Mouse (Mus musculus) layer of hippocampus, postnatal 36 days (tissue): ENCODE results near the gene Gm7029. TPM values are rescaled to one million over a fixed set of nuclear protein-coding genes. Genes with fewer than 3 reads are reported as not detected.
"Not testable (repeated sequence)": the region's sequence is repeated elsewhere in the genome, so short reads cannot be mapped to it uniquely, and the experiment has no call there.

Experiments used
- DNase-seq, 2 experiments: peaks; one replicate each; pipeline ENCODE4 v3.0.0; 2022
- total RNA-seq, 2 experiments: library from RNA; stranded (reverse); gene quantifications; 2 replicates each; pipeline ENCODE4 v1.2.3; 2021

Gene Gm7029
- total RNA-seq, result not detected

DNA sequence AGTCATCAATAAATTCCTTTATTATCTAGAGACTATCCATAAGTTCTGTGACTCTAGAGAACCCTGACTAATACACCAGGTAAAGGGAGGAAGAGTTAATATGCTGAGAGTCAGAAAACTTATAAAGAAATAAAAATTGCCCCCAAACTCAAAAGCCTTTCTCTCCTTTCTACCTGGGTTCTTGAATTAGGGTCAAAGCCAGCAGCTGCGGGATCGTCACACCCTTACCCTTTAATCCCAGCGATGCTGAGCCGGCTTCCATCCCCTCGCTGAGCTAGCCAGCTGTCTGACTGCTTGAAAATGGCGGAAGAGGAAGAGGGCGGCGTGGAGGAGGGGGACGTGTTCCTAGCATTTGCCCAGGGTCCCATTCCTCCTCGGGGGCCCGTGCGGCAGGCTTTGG, at the start of gene Gm7029:
TSS of gene Gm7029 (plus strand) at position 301 of the 400 bp plus-strand sequence.
- DNase-seq, result not testable (repeated sequence)

GRCm38 (mm10) chr17:33824084-33824996, 49.3 kb upstream of the Gm7029 start, which contains the start of the genes Rps28 and Ndufa7:
Gene Rps28 (minus strand): TSS chr17:33824562.
Gene Ndufa7 (plus strand): TSS chr17:33824572.
- peak; percentile 98 for DNase-seq

- DNase-seq, result not testable (repeated sequence)
Measured at GRCm38 (mm10) chr17:33824997-33825330, 48.7 kb upstream of the Gm7029 start.

DNA sequence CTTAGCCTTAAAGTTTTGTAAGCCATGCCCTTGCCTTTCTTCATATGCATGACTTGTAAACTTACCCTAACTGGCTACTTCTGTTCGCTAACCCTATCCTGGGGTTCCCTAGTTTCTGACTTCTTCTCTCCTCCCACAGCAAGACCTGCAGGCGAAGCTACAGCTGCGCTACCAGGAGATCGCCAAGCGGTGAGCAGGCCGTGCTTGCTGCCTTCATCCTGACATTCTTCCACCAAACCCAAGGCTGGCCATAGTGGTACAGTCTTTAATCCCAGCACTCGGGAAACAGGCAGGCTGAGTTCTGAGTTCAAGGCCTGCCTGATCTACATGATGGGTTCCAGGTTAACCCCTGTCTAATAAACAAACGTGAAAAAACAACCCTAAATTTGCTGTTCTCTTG, 48.2 kb upstream of the Gm7029 start:
- DNase-seq, result no peak

DNA sequence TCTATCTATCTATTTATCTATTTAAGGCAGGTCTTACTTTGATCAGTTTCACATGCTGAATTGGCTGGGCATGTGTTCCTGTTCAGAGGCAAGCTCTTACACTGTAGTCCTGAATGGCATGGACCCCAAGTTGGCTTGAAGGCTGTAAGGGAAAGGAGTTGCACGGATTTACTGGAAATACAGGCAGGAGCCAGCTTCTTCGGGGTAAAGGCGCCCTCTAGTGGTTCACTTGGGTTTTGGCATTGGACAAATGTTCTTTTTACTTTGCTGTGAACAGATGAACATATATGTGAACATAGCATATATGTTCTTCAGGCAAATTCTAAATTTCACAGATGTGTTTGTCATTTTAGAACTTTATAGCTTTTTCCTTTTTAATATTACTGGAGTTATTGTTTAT, 46.8 kb upstream of the Gm7029 start:
- DNase-seq, result peak; percentile 42 to 52

DNA sequence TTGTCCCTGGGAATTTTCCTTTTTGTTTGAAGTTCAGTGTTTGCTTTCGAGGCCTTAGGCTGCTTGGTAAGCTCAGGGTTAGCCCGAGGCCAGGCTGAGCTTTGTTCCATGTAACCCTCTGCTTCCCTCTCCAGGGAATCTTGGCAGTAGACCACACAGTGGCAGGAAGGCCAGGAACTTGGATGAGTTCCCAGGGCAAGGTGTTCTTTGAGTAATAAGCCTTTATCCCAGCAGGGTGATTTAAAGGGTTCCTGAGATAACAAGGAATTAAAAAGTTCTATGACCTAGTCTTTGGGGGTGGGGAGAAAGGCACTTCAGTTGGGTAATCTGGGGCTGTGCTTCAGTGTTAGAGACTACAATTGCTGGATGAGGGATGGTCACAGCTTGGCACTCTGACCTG, 44.7 kb upstream of the Gm7029 start:
- no peak for DNase-seq

DNA sequence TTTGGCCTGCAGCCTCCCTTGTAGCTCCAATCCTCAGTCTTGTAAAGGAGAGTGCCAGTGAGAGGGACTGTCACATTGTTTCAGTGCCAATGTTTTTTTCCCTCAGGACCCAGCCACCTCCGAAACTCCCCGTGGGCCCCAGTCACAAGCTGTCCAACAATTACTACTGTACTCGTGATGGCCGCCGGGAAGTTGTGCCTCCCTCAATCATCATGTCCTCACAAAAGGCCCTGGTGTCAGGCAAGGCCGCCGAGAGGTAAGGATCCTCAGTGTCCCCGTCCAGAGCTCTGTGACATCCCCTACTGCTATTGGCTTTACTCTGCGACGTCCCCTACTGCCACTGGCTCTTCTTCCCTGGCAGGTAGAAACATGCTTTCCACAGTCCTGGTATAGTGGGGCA, 44.1 kb upstream of the Gm7029 start:
- no peak for DNase-seq

GRCm38 (mm10) chr17:33842966-33843795, 30.5 kb upstream of the Gm7029 start, which contains the start of gene Cd320:
Gene Cd320 (plus strand): TSS chr17:33843091.
- peak; percentile 94 to 95 for DNase-seq

GRCm38 (mm10) chr17:33844196-33844595, 29.4 kb upstream of the Gm7029 start:
- DNase-seq, result no peak

GRCm38 (mm10) chr17:33848139-33848538, 25.5 kb upstream of the Gm7029 start:
- DNase-seq, result no peak

GRCm38 (mm10) chr17:33851331-33851730, 22.3 kb upstream of the Gm7029 start:
- DNase-seq, result no peak

- no peak for DNase-seq
Measured at GRCm38 (mm10) chr17:33857816-33858215, 15.8 kb upstream of the Gm7029 start.

DNA sequence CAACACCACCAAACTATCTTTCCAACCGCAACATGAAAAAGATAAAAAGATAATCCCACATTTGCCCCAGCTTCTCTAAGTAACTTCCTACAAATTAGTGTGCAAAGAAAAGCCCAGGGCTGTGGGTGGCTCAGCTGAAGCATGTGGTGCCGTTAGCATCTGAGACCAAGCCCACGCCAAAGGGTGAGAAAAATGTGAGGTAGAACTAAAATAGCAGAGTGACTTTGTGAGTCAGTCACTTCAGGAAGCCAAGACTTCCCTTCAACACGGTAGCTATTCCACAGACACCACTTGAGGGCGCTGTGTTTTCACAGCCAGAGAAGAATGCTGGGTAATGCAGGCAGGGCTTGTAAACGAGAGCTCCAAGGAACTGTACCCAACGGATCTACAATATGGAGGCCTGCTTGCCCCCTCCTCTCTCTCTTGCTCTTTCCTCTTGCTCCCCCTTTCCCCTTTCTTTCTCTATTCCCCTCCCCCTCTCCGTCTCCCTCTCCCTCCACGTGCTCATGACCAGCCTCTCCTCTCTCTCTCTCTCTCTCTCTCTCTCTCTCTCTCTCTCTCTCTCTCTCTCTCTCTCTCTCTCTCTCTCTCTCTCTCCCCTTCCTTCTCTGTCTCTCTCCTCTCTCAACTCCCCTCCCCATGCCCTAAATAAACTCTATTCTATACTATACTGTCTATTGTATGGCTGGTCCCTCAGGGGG, 8.2 kb upstream of the Gm7029 start:
- peak; percentile 46 to 50 for DNase-seq

DNA sequence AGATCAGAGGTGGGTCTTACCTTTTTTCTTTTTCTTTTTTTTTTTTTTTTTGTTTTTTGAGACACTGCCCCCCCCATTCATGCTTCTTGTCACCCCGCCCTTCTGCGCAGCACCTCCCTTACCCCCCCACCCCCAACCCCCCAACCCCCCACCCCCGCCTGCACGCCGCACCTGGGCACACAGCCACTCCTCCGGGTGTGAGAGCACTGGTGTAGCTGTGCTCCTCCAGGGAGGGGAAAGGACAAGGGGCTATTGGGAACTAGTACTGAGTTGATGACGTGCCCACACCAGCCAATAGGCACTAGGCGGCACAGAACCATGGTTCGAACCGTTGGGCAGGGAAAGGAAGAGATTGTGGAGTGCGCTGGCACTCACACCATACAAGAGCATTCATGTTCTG, 774 bp downstream of the Gm7029 start:
- DNase-seq, result no peak

DNA sequence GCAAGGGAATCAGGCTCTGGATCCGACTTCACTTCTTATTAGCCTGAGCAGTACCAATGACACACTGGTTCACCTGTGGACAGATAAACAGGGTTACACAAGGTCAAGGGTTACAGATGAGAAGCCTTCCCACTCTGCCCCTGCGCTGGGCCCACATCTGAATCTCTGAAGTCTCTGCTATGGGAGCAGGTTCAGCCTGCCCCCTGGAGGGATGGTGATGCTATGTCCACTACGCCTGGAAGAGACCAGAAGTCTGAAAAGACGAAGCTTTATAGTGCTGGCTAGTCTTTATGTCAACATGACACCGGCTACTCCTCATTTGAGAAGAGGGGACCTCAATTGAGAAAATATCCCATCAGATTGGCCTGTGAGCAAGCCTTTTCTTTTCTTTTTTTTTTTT, 2.2 kb downstream of the Gm7029 start:
- not testable (repeated sequence) for DNase-seq

- DNase-seq, result not testable (repeated sequence)
Measured at GRCm38 (mm10) chr17:33884320-33884719, 10.7 kb downstream of the Gm7029 start.

DNA sequence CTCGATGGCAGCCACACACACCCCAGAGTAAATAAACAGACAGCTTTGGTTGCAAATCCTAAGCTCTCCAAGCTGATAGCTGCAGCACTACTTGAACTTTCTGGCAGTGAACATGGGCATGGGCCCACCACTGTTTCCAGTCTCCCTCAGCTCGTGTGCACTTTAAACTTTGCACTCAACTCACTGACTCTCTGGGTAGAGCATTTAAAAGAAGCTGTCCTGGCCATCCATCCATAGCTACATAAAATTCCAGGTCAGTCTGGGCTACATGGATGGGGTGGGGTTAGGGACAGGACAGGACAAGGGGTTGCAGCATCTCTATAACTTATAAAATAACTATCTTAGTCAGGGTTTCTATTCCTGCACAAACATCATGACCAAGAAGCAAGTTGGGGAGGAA, 14.2 kb downstream of the Gm7029 start:
- DNase-seq, result not testable (repeated sequence)

- not testable (repeated sequence) for DNase-seq
Measured at GRCm38 (mm10) chr17:33888230-33888629, 14.6 kb downstream of the Gm7029 start.

- DNase-seq, result not testable (repeated sequence)
Measured at GRCm38 (mm10) chr17:33889941-33890532, 16.4 kb downstream of the Gm7029 start.

DNA sequence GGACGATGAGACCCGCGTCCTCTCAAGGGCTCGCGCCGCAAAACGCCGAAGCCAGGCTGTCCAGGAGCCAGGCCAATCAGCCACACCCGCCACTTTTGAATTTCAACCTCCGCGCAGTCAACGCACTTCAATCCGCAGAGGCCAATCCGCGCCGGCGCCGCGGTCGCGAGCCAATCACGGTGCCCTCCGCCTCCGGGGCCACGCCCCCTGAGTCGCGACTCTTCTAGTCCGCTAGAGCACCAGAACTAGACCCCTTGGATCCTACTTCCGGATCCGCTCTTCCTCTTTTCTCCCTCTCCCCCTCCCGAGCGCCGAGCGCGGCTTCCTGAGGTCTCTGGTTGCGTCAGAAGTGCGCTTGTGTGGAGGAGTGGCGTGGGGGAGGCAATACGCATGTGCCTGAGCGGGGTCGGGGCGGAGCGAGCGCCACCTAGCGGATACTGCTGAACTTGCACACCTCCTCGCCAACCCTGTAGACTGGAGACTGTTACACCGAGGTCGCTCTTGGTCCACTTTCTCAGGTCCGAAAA, 17.0 kb downstream of the Gm7029 start, which contains the start of gene Kifc1:
TSS of gene Kifc1 (minus strand) at position 129 of the 527 bp plus-strand sequence.
- peak; percentile 99 for DNase-seq

- no peak for DNase-seq
Measured at GRCm38 (mm10) chr17:33891357-33891756, 17.7 kb downstream of the Gm7029 start.

- not testable (repeated sequence) for DNase-seq
Measured at GRCm38 (mm10) chr17:33891892-33892291, 18.3 kb downstream of the Gm7029 start.
